Mouse (Mus musculus) MEL (cell line): Measurements from ENCODE around the gene Ostc. TPM values are rescaled to one million over a fixed set of nuclear protein-coding genes. Genes with fewer than 3 reads are reported as not detected.

ENCODE experiments used
- DNase-seq: peaks from one replicate; pipeline ENCODE4 v3.0.0; 2011; ENCODE audit warnings: low read depth, low spot score
- H3K27ac ChIP-seq: 2 replicates; pipeline ENCODE4 v1.5.1; 2012; ENCODE audit warnings: low read depth, mild to moderate bottlenecking, control low read depth, low read length, moderate library complexity; ENCODE audit not compliant: control insufficient read depth
- H3K27me3 ChIP-seq, 2 experiments: fragments of 150-350 bp in 1 of 2; sonication (generic) in 1 of 2; 2 replicates each; pipeline ENCODE4 v1.6.1; 2012; ENCODE audit warnings: low read length in 2 of 2, mild to moderate bottlenecking in 2 of 2, improper control_type of control experiment in 1 of 2, moderate library complexity in 1 of 2; ENCODE audit not compliant: insufficient read depth in 2 of 2, control insufficient read depth in 1 of 2
- H3K36me3 ChIP-seq, 2 experiments: 2 replicates each; pipeline ENCODE4 v1.6.1; 2012 to 2014; ENCODE audit warnings: low read length in 2 of 2, improper control_type of control experiment in 1 of 2, inconsistent platforms in 1 of 2, mild to moderate bottlenecking in 1 of 2; ENCODE audit not compliant: insufficient read depth in 2 of 2, control insufficient read depth in 1 of 2
- H3K4me1 ChIP-seq, 2 experiments: fragments of 150-350 bp in 1 of 2; sonication (generic) in 1 of 2; 2 replicates each; pipeline ENCODE4 v1.6.1; 2012; ENCODE audit warnings: low read length in 2 of 2, improper control_type of control experiment in 1 of 2, mild to moderate bottlenecking in 1 of 2; ENCODE audit not compliant: insufficient read depth in 2 of 2, control insufficient read depth in 1 of 2
- H3K4me3 ChIP-seq, 2 experiments: fragments of 150-350 bp in 1 of 2; sonication (generic) in 1 of 2; 2 replicates each; pipeline ENCODE4 v1.5.1; 2012; ENCODE audit warnings: low read depth in 2 of 2, low read length in 2 of 2, mild to moderate bottlenecking in 2 of 2, moderate library complexity in 2 of 2, control low read depth in 1 of 2, improper control_type of control experiment in 1 of 2; ENCODE audit not compliant: control insufficient read depth in 1 of 2, insufficient read depth in 1 of 2
- H3K79me2 ChIP-seq: 2 replicates; pipeline ENCODE4 v1.6.1; 2012; ENCODE audit warnings: mild to moderate bottlenecking, low read length, moderate library complexity; ENCODE audit not compliant: control insufficient read depth, poor library complexity, insufficient read depth
- H3K9ac ChIP-seq: 2 replicates; pipeline ENCODE4 v1.6.1; 2012; ENCODE audit warnings: low read depth, mild to moderate bottlenecking, control low read depth, low read length, moderate library complexity; ENCODE audit not compliant: control insufficient read depth, poor library complexity, severe bottlenecking
- H3K9me3 ChIP-seq: fragments of 150-350 bp; sonication (generic); replicated peaks from 2 replicates; pipeline ENCODE4 v1.6.1; 2012; ENCODE audit warnings: mild to moderate bottlenecking, low read length, improper control_type of control experiment, moderate library complexity; ENCODE audit not compliant: insufficient read depth
- CHD1 ChIP-seq: IDR thresholded peaks from 2 replicates; pipeline ENCODE4 v1.6.1; 2012; ENCODE audit warnings: low read depth, mild to moderate bottlenecking, inconsistent platforms, low read length, improper control_type of control experiment
- E2F4 ChIP-seq: IDR thresholded peaks from 2 replicates; pipeline ENCODE4 v1.6.1; 2011; ENCODE audit warnings: low read depth, low read length, improper control_type of control experiment, borderline replicate concordance
- ETS1 ChIP-seq: IDR thresholded peaks from 2 replicates; pipeline ENCODE4 v1.6.1; 2012; ENCODE audit warnings: low read depth, mild to moderate bottlenecking, inconsistent platforms, low read length, improper control_type of control experiment, moderate library complexity
- GATA1 ChIP-seq: IDR thresholded peaks from 2 replicates; pipeline ENCODE4 v1.6.1; 2011; ENCODE audit warnings: low read depth, low read length, improper control_type of control experiment
- JUND ChIP-seq: IDR thresholded peaks from 2 replicates; pipeline ENCODE4 v1.6.1; 2011; ENCODE audit warnings: low read depth, mild to moderate bottlenecking, improper control_type of control experiment, low read length
- MAFK ChIP-seq: IDR thresholded peaks from 2 replicates; pipeline ENCODE4 v1.6.1; 2011; ENCODE audit warnings: low read depth, mild to moderate bottlenecking, low read length, improper control_type of control experiment, borderline replicate concordance
- MAX ChIP-seq: IDR thresholded peaks from 2 replicates; pipeline ENCODE4 v1.6.1; 2011; ENCODE audit warnings: low read length, improper control_type of control experiment
- MYC ChIP-seq: IDR thresholded peaks from 2 replicates; pipeline ENCODE4 v1.6.1; 2011; ENCODE audit warnings: low read depth, mild to moderate bottlenecking, low read length, improper control_type of control experiment, moderate library complexity
- POLR2AphosphoS5 ChIP-seq: IDR thresholded peaks from 2 replicates; pipeline ENCODE4 v1.6.1; 2012; ENCODE audit warnings: low read depth, borderline replicate concordance, mild to moderate bottlenecking, inconsistent platforms, low read length, moderate library complexity, mixed read lengths
- RAD21 ChIP-seq: IDR thresholded peaks from 2 replicates; pipeline ENCODE4 v1.6.1; 2011; ENCODE audit warnings: mild to moderate bottlenecking, low read depth, low read length, improper control_type of control experiment
- RCOR1 ChIP-seq: IDR thresholded peaks from 2 replicates; pipeline ENCODE4 v1.6.1; 2012; ENCODE audit warnings: low read depth, mild to moderate bottlenecking, inconsistent platforms, low read length, improper control_type of control experiment
- TAL1 ChIP-seq: IDR thresholded peaks from 2 replicates; pipeline ENCODE4 v1.6.1; 2012; ENCODE audit warnings: mild to moderate bottlenecking, inconsistent platforms, low read length, moderate library complexity, mixed read lengths
- TBP ChIP-seq: IDR thresholded peaks from 2 replicates; pipeline ENCODE4 v1.8.0; 2011; ENCODE audit warnings: low read depth, low read length, improper control_type of control experiment
- UBTF ChIP-seq: IDR thresholded peaks from 2 replicates; pipeline ENCODE4 v1.6.1; 2012; ENCODE audit warnings: low read depth, mild to moderate bottlenecking, inconsistent platforms, low read length, improper control_type of control experiment, moderate library complexity, borderline replicate concordance; ENCODE audit not compliant: insufficient read depth
- USF1 ChIP-seq: IDR thresholded peaks from 2 replicates; pipeline ENCODE4 v1.6.1; 2014; ENCODE audit warnings: low read depth, mild to moderate bottlenecking, inconsistent platforms, low read length, improper control_type of control experiment, moderate library complexity
- ZKSCAN1 ChIP-seq: IDR thresholded peaks from 2 replicates; pipeline ENCODE4 v1.6.1; 2012; ENCODE audit warnings: low read depth, mild to moderate bottlenecking, inconsistent platforms, low read length, improper control_type of control experiment, moderate library complexity
- polyA plus RNA-seq, 2 experiments: library from polyadenylated mRNA; stranded (reverse) in 1 of 2; unstranded in 1 of 2; fragments of >175 nt in 1 of 2; fragments of >200 nt in 1 of 2; gene quantifications; 2 replicates each; pipeline versions ENCODE4 v1.2.1 to v1.2.4; 2012; ENCODE audit warnings: low replicate concordance in 2 of 2, low read depth in 1 of 2; ENCODE audit not compliant: insufficient read length in 2 of 2, insufficient read depth in 1 of 2, missing spikeins in 1 of 2
- total RNA-seq: library from RNA; depleted of rRNA; stranded (reverse); fragments of 300-350 nt; gene quantifications from 2 replicates; pipeline ENCODE4 v1.2.3, GENCODE M21; 2012

Gene Ostc
- total and polyA plus RNA-seq, 3 experiments = 185 to 199 TPM; not detected in 1

- TF ChIP-seq ETS1 (no peak), MAFK (no peak), CHD1 (no peak), POLR2AphosphoS5 (no peak), RCOR1 (no peak), GATA1 (no peak), TBP (no peak), USF1 (no peak), TAL1 (no peak), UBTF (no peak), RAD21 (no peak), ZKSCAN1 (no peak)
- Histone ChIP-seq H3K79me2 (no peaks in the 10 kb centered on the region), H3K36me3 (no peaks in the 10 kb centered on the region; a peak in 1 of 4 replicates), H3K9me3 (no peaks in the 10 kb centered on the region), H3K4me1 (no peaks in the 10 kb centered on the region; a peak in 1 of 4 replicates), H3K27me3 (no peaks in the 10 kb centered on the region), H3K9ac (no peak overlapping the region), H3K4me3 (no peak overlapping the region), H3K27ac (no peak overlapping the region)
- DNase-seq = no peak
Measured at GRCm38 (mm10) chr3:130720225-130720624, 11.0 kb upstream of the Ostc start.

GRCm38 (mm10) chr3:130718871-130719270 lies 9.6 kb upstream of the Ostc start:
- Histone ChIP-seq H3K36me3 (peaks cover 0 to 2% of the 10 kb centered on the region in 2 experiments; a peak in 2 of 4 replicates), H3K27ac (no peak overlapping the region), H3K79me2 (no peaks in the 10 kb centered on the region), H3K4me1 (peaks cover 0 to 3% of the 10 kb centered on the region in 2 experiments; a peak in 3 of 4 replicates), H3K9me3 (no peaks in the 10 kb centered on the region), H3K4me3 (no peak overlapping the region), H3K9ac (no peak overlapping the region), H3K27me3 (no peaks in the 10 kb centered on the region)
- TF ChIP-seq MAX (no peak), E2F4 (no peak)
- DNase-seq = no peak

GRCm38 (mm10) chr3:130716555-130716954 lies 7.3 kb upstream of the Ostc start:
- TF ChIP-seq MYC = no peak
- TF ChIP-seq JUND = no peak
- H3K4me3 ChIP-seq = no peak overlapping the region
- no peaks in the 10 kb centered on the region for H3K79me2 ChIP-seq
- no peaks in the 10 kb centered on the region for H3K27me3 ChIP-seq
- H3K9me3 ChIP-seq = no peaks in the 10 kb centered on the region
- peaks cover 0 to 3% of the 10 kb centered on the region in 2 experiments; a peak in 3 of 4 replicates for H3K4me1 ChIP-seq
- no peak overlapping the region for H3K27ac ChIP-seq
- peaks cover 0 to 2% of the 10 kb centered on the region in 2 experiments; a peak in 2 of 4 replicates for H3K36me3 ChIP-seq
- H3K9ac ChIP-seq = no peak overlapping the region
- DNase-seq = no peak
